Mouse (Mus musculus): ENCODE measurements around the gene Uck2.

DNA sequence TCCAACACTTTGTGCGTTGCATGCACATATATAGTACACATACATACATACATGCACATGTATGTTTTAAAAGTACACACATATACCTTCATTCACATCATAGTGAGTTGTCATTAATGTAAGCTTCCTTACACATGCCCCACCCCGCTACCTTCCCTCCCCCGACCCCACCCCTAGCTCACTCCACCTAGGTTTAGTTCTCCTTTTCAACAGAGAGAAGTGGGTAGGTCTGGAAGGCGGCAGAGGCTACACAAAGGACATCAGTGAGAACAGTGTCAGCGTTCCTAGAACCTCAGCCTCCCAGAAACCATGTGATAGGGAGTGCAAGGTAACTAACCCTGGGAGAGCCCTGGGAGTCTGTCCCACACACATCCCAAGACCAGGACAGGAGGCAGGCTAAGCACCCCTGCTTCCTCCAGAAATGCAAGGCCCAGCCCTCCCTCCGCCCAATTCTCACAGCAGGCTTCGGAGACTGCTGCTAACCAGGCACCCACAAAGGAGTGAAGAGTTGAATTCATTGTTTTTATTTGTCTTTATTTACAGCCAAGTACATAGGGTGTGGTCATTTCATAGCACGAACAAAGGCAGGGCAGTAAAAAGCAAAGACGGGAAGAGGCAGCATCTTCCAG is 62.6 kb downstream of the Uck2 start:
- TF ChIP-seq POLR2A (IDR thresholded peaks at IDR 0.05; ENCODE audit: low read depth, low read length): no peak
- TF ChIP-seq CTCF (IDR thresholded peaks at IDR 0.05; ENCODE audit: extremely low read depth, insufficient read depth, insufficient read length, insufficient replicate concordance): no peak

Data from spleen, adult 2 months (tissue).